Mouse (Mus musculus): ENCODE measurements around the gene Usp51.

DNA sequence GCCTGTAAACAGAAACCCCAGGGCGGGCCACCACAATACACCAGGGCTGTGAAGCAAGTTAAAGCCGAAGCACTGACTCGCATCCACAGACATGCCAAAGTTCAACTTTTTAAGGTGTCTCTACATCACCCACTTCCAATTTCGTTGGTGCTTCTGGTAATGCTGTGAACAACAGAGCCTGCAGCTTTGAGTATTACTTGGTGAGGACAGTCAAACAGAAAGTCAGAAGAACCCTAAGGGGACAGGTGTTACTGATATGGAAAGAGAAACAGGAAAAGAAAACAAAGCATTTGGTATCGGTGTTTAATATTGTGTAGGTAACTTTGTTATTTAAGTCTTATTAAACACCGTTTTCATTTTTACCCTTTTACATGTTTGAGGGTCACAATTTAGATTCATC lies 29.7 kb upstream of the Usp51 start:
- TF ChIP-seq POLR2A (IDR thresholded peaks at IDR 0.05; ENCODE audit: borderline replicate concordance, insufficient read depth, low read length) (no peak), CTCF (IDR thresholded peaks at IDR 0.05; ENCODE audit: borderline replicate concordance, insufficient read depth, low read depth, low read length) (no peak)
